Mouse (Mus musculus) CH12.LX (cell line): ENCODE measurements around the gene Tnfaip2. TPM values are rescaled to one million over a fixed set of nuclear protein-coding genes. Genes with fewer than 3 reads are reported as not detected.
A peak's percentile ranks its signal among the peaks of the same experiment; 100 is the strongest.

Source experiments
- DNase-seq: peaks from one replicate; pipeline ENCODE4 v3.0.0-alpha.2; 2013; ENCODE audit errors: extremely low read depth
- H3K27ac ChIP-seq: 2 replicates; pipeline ENCODE4 v1.5.1; 2012; ENCODE audit warnings: low read depth, mild to moderate bottlenecking, control low read depth, moderate library complexity; ENCODE audit not compliant: insufficient read depth
- H3K27me3 ChIP-seq: replicated peaks from 2 replicates; pipeline ENCODE3; 2012; ENCODE audit warnings: inconsistent platforms
- H3K36me3 ChIP-seq, 2 experiments: replicated peaks in 1 of 2; 2 replicates each; pipeline versions ENCODE3 to v1.6.1; 2012; ENCODE audit warnings: inconsistent platforms in 1 of 2, low read length in 1 of 2, mild to moderate bottlenecking in 1 of 2, mixed read lengths in 1 of 2, moderate library complexity in 1 of 2; ENCODE audit not compliant: control insufficient read depth in 1 of 2, insufficient read depth in 1 of 2
- H3K4me1 ChIP-seq, 2 experiments: 2 replicates each; pipeline ENCODE4 v1.6.1; 2012; ENCODE audit warnings: inconsistent platforms in 1 of 2, moderate library complexity in 1 of 2; ENCODE audit not compliant: insufficient read depth in 2 of 2, control insufficient read depth in 1 of 2
- H3K4me2 ChIP-seq: 2 replicates; pipeline ENCODE4 v1.6.1; 2012; ENCODE audit warnings: low read depth, mild to moderate bottlenecking, control low read depth; ENCODE audit not compliant: poor library complexity, insufficient read depth, severe bottlenecking
- H3K4me3 ChIP-seq, 3 experiments: fragments of 150-350 bp in 1 of 3; sonication (generic) in 1 of 3; replicated peaks in 1 of 3; 2 replicates each; pipeline versions ENCODE3 to v1.5.1; 2011 to 2012; ENCODE audit warnings: low read depth in 2 of 3, low read length in 2 of 3, mild to moderate bottlenecking in 2 of 3, moderate library complexity in 2 of 3, control low read depth in 1 of 3, improper control_type of control experiment in 1 of 3, inconsistent platforms in 1 of 3, mixed read lengths in 1 of 3; ENCODE audit not compliant: poor library complexity in 1 of 3
- H3K79me2 ChIP-seq: replicated peaks from 2 replicates; pipeline ENCODE4 v1.6.1; 2012; ENCODE audit warnings: mild to moderate bottlenecking, moderate library complexity; ENCODE audit not compliant: control insufficient read depth, poor library complexity, insufficient read depth, severe bottlenecking; ENCODE audit errors: extremely low read depth
- H3K9ac ChIP-seq: 2 replicates; pipeline ENCODE4 v1.6.1; 2012; ENCODE audit warnings: low read depth, mild to moderate bottlenecking, control low read depth, moderate library complexity; ENCODE audit not compliant: insufficient read depth
- H3K9me3 ChIP-seq: replicated peaks from 2 replicates; pipeline ENCODE3; 2012; ENCODE audit warnings: low read length, inconsistent platforms, mixed read lengths
- BHLHE40 ChIP-seq: IDR thresholded peaks from 2 replicates; pipeline ENCODE4 v1.6.1; 2011; ENCODE audit warnings: mild to moderate bottlenecking, low read depth, low read length, improper control_type of control experiment
- CTCF ChIP-seq, 2 experiments: IDR thresholded peaks in 1 of 2; conservative IDR thresholded peaks in 1 of 2; 2 replicates each; pipeline ENCODE4 v1.5.1; 2011 to 2012; ENCODE audit warnings: low read depth in 2 of 2, low read length in 2 of 2, improper control_type of control experiment in 1 of 2, inconsistent platforms in 1 of 2, mild to moderate bottlenecking in 1 of 2, moderate library complexity in 1 of 2
- E2F4 ChIP-seq: IDR thresholded peaks from 2 replicates; pipeline ENCODE4 v1.6.1; 2011; ENCODE audit warnings: low read depth, low read length, improper control_type of control experiment; ENCODE audit not compliant: insufficient replicate concordance
- GABPA ChIP-seq: IDR thresholded peaks from 2 replicates; pipeline ENCODE4 v1.6.1; 2012; ENCODE audit warnings: low read depth, low read length, improper control_type of control experiment, inconsistent platforms; ENCODE audit not compliant: insufficient replicate concordance
- HCFC1 ChIP-seq: IDR thresholded peaks from 2 replicates; pipeline ENCODE4 v1.6.1; 2012; ENCODE audit warnings: low read depth, mild to moderate bottlenecking, inconsistent platforms, low read length, improper control_type of control experiment
- IRF4 ChIP-seq: IDR thresholded peaks from 2 replicates; pipeline ENCODE4 v1.6.1; 2014; ENCODE audit warnings: low read depth, mild to moderate bottlenecking, inconsistent platforms, low read length, improper control_type of control experiment
- JUND ChIP-seq: conservative IDR thresholded peaks from 2 replicates; pipeline ENCODE4 v1.6.1; 2011; ENCODE audit warnings: low read depth, low read length, improper control_type of control experiment
- KAT2A ChIP-seq: IDR thresholded peaks from 2 replicates; pipeline ENCODE4 v1.6.1; 2012; ENCODE audit warnings: low read length, improper control_type of control experiment, inconsistent platforms; ENCODE audit not compliant: insufficient replicate concordance
- POLR2A ChIP-seq: IDR thresholded peaks from 2 replicates; pipeline ENCODE4 v1.6.1; 2011; ENCODE audit warnings: low read depth, mild to moderate bottlenecking, improper control_type of control experiment, low read length
- POLR2AphosphoS2 ChIP-seq: IDR thresholded peaks from 2 replicates; pipeline ENCODE4 v1.6.1; 2011; ENCODE audit warnings: low read depth, low read length, improper control_type of control experiment
- RCOR1 ChIP-seq: conservative IDR thresholded peaks from 2 replicates; pipeline ENCODE4 v1.6.1; 2012; ENCODE audit warnings: low read depth, mild to moderate bottlenecking, inconsistent platforms, low read length, improper control_type of control experiment
- SIN3A ChIP-seq: IDR thresholded peaks from 2 replicates; pipeline ENCODE4 v1.6.1; 2012; ENCODE audit warnings: low read length, improper control_type of control experiment, inconsistent platforms
- SMC3 ChIP-seq: IDR thresholded peaks from 2 replicates; pipeline ENCODE4 v1.6.1; 2011; ENCODE audit warnings: low read depth, low read length, improper control_type of control experiment
- TCF12 ChIP-seq: IDR thresholded peaks from 2 replicates; pipeline ENCODE4 v1.6.1; 2014; ENCODE audit warnings: low read depth, mild to moderate bottlenecking, inconsistent platforms, low read length, improper control_type of control experiment
- ZMIZ1 ChIP-seq: IDR thresholded peaks from 2 replicates; pipeline ENCODE4 v1.6.1; 2012; ENCODE audit warnings: low read depth, mild to moderate bottlenecking, inconsistent platforms, low read length, improper control_type of control experiment
- dilution Hi-C: fragments of 300-500 bp; cut with MboI; formaldehyde crosslinking; loops from 2 replicates; pipeline ENCODE4 v1.14.3; 2020; ENCODE audit warnings: low sequenced_read_pairs; ENCODE audit not compliant: extremely low pct_unique_long_range_greater_than_20kb, extremely low pct_ligation_motif_present
- in situ Hi-C: fragments of 300-500 bp; cut with MboI; formaldehyde crosslinking; loops from 3 replicates; pipeline ENCODE4 v1.14.3; 2019; ENCODE audit warnings: low sequenced_read_pairs, low pct_ligation_motif_present, low pct_unique_long_range_greater_than_20kb, mixed read lengths
- polyA plus RNA-seq: library from polyadenylated mRNA; unstranded; fragments of >175 nt; gene quantifications from 2 replicates; pipeline ENCODE4 v1.2.1, GENCODE M21; 2012; ENCODE audit warnings: low read depth; ENCODE audit not compliant: insufficient read length
- total RNA-seq, 2 experiments: library from RNA; depleted of rRNA; stranded (reverse); fragments of 300-350 nt in 1 of 2; fragments of >200 nt in 1 of 2; gene quantifications; 2 replicates each; pipeline ENCODE4 v1.2.3; 2012 to 2014

Tnfaip2 gene
- total and polyA plus RNA-seq, 3 experiments, result 0.93 to 2.5 (median 1.4) TPM

DNA sequence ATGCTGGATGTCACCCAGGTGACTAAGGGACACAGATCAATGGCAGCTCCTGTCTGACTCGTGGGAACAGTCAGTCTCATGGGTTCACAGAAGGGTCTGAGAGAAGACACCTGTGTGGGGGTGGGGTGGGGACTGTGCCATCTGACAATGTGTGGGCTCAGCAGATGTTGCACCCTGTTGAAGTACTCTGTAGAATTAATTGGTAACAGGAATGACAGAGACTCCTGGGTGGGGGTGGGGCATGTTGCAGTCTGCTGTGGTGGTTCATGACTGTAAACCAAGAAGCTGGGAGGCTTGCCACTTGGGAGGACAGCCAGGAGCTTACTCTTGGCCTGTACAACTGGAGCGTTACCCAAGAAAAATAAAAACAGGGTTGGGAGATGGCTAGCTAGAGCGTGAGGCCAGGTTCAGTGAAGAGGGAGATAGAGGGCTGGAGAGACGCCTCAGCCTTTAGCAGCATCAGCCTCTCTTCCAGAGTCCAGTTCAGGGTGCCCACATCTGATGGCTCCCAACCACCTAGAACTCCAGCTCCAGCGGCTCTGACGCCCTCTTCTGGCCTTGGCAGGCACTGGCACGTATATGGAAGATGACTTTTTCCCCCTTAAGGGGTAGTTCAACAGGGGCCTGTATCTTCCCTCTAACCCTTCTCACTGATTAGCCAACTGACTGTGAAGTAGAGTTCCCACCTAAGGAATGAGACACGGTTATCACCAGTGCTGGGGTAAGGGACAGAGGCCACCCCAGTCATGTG, 32.8 kb downstream of the Tnfaip2 start:
- Histone ChIP-seq H3K4me2 (no peak overlapping the region), H3K4me3 (no peak overlapping the region), H3K4me1 (peaks cover 9 to 21% of the 10 kb centered on the region in 2 experiments), H3K79me2 (no peaks in the 10 kb centered on the region), H3K27me3 (no peaks in the 10 kb centered on the region), H3K9ac (no peak overlapping the region), H3K27ac (no peak overlapping the region), H3K9me3 (peaks cover 10% of the 10 kb centered on the region), H3K36me3 (no peaks in the 10 kb centered on the region)
- peak in 1 of 2 experiments; percentile 23; a peak in 1 of 4 replicates for TF ChIP-seq CTCF (conservative IDR thresholded peaks at IDR 0.05 in 1 of 2, IDR thresholded peaks at IDR 0.05 in 1 of 2; ENCODE audit: low read depth in 2 of 2, low read length in 2 of 2)
- no peak for TF ChIP-seq SMC3
- no peak for DNase-seq
- in situ Hi-C loops (no loop called here), dilution Hi-C loops (no loop called here)

- Histone ChIP-seq H3K9ac (no peak overlapping the region), H3K9me3 (peaks cover 10% of the 10 kb centered on the region), H3K79me2 (no peaks in the 10 kb centered on the region), H3K4me3 (no peak overlapping the region), H3K4me1 (peaks cover 3 to 5% of the 10 kb centered on the region in 2 experiments; a peak in 2 of 4 replicates), H3K27ac (no peak overlapping the region), H3K36me3 (no peaks in the 10 kb centered on the region), H3K27me3 (no peaks in the 10 kb centered on the region), H3K4me2 (no peak overlapping the region)
- DNase-seq, result no peak
- TF ChIP-seq GABPA (no peak), E2F4 (no peak), RCOR1 (no peak), JUND (no peak), POLR2A (no peak), HCFC1 (no peak), SIN3A (no peak), ZMIZ1 (no peak), TCF12 (no peak), BHLHE40 (no peak), SMC3 (no peak), KAT2A (no peak), POLR2AphosphoS2 (no peak), IRF4 (no peak)
- in situ Hi-C loops (no loop called here), dilution Hi-C loops (no loop called here)
These were observed 36.7 kb downstream of the Tnfaip2 start for GRCm38 (mm10) chr12:111478924-111479323.
